Mouse (Mus musculus) spleen, postnatal 0 days (tissue): Measurements from ENCODE around the gene Gm10717. TPM values are rescaled to one million over a fixed set of nuclear protein-coding genes. Genes with fewer than 3 reads are reported as not detected.

Experiments
- polyA plus RNA-seq: library from polyadenylated mRNA; unstranded; fragments of >200 nt; fragmentation: Nextera tagmentation; extraction: Ambion mirVana; gene quantifications from 2 replicates; pipeline ENCODE4 v1.2.1, GENCODE M21; 2015

Gene Gm10717
- 0.85 and 1.2 TPM in 2 replicates for polyA plus RNA-seq

DNA sequence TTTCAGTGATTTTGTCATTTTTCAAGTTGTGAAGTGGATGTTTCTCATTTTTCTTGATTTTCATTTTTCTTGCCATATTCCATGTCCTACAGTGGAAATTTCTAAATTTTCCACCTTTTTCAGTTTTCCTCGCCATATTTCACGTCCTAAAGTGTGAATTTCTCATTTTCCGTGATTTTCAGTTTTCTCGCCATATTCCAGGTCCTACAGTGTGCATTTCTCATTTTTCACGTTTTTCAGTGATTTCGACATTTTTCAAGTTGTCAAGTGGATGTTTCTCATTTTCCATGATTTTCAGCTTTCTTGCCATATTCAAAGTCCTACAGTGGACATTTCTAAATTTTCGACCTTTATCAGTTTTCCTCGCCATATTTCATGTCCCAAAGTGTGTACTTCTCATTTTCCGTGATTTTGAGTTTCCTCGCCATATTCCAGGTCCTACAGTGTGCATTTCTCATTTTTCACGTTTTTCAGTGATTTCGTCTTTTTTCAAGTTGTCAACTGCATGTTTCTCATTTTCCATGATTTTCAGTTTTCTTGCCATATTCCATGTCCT lies at the start of gene Gm10717:
Gene Gm10717 (plus strand): TSS at position 506 of the 556 bp plus-strand sequence.

DNA sequence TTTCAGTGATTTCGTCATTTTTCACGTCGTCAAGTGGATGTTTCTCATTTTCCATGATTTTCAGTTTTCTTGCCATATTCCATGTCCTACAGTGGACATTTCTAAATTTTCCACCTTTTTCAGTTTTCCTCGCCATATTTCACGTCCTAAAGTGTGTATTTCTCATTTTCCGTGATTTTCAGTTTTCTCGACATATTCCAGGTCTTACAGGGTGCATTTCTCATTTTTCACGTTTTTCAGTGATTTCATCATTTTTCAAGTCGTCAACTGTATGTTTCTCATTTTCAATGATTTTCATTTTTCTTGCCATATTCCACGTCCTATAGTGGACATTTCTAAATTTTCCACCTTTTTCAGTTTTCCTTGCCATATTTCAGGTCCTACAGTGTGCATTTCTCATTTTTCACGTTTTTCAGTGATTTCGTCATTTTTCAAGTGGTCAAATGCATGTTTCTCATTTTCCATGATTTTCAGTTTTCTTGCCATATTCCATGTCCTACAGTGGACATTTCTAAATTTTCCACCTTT lies 24.7 kb upstream of the Gm10717 start, which contains the start of gene Gm10722:
Gene Gm10722 (plus strand): TSS at position 478 of the 528 bp plus-strand sequence.

DNA sequence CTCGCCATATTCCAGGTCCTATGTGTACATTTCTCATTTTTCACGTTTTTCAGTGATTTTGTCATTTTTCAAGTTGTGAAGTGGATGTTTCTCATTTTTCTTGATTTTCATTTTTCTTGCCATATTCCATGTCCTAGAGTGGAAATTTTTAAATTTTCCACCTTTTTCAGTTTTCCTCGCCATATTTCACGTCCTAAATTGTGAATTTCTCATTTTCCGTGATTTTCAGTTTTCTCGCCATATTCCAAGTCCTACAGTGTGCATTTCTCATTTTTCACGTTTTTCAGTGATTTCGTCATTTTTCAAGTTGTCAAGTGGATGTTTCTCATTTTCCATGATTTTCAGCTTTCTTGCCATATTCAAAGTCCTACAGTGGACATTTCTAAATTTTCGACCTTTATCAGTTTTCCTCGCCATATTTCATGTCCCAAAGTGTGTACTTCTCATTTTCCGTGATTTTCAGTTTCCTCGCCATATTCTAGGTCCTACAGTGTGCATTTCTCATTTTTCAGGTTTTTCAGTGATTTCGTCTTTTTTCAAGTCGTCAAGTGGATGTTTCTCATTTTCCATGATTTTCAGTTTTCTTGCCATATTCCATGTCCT lies 22.3 kb upstream of the Gm10717 start, which contains the start of gene Gm11168:
Gene Gm11168 (plus strand): TSS at position 553 of the 603 bp plus-strand sequence.

DNA sequence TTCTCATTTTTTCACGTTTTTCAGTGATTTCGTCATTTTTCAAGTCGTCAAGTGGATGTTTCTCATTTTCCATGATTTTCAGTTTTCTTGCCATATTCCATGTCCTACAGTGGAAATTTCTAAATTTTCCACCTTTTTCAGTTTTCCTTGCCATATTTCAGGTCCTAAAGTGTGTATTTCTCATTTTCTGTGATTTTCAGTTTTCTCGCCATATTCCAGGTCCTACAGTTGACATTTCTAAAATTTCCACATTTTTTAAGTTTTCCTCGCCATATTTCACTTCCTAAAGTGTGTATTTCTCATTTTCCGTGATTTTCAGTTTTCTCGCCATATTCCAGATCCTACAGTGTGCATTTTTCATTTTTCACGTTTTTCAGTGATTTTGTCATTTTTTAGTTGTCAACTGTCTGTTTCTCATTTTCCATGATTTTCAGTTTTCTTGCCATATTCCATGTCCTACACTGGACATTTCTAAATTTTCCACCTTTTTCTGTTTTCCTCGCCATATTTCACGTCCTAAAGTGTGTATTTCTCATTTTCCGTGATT lies 12.4 kb upstream of the Gm10717 start, which contains the start of gene Gm10721:
Gene Gm10721 (plus strand): TSS at position 408 of the 547 bp plus-strand sequence.

DNA sequence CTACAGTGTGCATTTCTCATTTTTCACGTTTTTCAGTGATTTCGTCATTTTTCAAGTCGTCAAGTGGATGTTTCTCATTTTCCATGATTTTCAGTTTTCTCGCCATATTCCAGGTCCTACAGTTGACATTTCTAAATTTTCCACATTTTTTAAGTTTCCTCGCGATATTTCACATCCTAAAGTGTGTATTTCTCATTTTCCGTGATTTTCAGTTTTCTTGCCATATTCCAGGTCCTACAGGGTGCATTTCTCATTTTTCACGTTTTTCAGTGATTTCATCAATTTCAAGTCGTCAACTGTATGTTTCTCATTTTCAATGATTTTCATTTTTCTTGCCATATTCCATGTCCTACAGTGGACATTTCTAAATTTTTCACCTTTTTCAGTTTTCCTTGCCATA lies 9.9 kb upstream of the Gm10717 start, which contains the start of gene Gm10720:
Gene Gm10720 (plus strand): TSS at position 301 of the 400 bp plus-strand sequence.

DNA sequence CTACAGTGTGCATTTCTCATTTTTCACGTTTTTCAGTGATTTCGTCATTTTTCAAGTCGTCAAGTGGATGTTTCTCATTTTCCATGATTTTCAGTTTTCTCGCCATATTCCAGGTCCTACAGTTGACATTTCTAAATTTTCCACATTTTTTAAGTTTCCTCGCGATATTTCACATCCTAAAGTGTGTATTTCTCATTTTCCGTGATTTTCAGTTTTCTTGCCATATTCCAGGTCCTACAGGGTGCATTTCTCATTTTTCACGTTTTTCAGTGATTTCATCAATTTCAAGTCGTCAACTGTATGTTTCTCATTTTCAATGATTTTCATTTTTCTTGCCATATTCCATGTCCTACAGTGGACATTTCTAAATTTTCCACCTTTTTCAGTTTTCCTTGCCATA lies 8.1 kb upstream of the Gm10717 start, which contains the start of gene Gm10719:
Gene Gm10719 (plus strand): TSS at position 301 of the 400 bp plus-strand sequence.

DNA sequence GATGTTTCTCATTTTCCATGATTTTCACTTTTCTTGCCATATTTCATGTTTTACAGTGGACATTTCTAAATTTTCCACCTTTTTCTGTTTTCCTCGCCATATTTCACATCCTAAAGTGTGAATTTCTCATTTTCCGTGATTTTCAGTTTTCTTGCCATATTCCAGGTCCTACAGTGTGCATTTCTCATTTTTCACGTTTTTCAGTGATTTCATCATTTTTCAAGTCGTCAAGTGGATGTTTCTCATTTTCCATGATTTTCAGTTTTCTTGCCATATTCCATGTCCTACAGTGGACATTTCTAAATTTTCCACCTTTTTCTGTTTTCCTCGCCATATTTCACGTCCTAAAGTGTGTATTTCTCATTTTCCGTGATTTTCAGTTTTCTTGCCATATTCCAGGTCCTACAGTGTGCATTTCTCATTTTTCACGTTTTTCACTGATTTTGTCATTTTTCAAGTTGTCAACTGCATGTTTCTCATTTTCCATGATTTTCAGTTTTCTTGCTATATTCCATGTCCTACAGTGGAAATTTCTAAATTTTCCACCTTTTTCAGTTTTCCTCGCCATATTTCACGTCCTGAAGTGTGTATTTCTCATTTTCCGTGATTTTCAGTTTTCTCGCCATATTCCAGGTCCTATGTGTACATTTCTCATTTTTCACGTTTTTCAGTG lies 1.8 kb upstream of the Gm10717 start, which contains the start of gene Gm10718:
Gene Gm10718 (plus strand): TSS at position 236 of the 673 bp plus-strand sequence.

DNA sequence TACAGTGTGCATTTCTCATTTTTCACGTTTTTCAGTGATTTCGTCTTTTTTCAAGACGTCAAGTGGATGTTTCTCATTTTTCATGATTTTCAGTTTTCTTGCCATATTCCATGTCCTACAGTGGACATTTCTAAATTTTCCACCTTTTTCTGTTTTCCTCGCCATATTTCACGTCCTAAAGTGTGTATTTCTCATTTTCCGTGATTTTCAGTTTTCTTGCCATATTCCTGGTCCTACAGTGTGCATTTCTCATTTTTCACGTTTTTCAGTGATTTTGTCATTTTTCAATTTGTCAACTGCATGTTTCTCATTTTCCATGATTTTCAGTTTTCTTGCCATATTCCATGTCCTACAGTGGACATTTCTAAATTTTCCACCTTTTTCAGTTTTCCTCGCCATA lies 9.1 kb downstream of the Gm10717 start, which contains the start of gene Gm17535:
Gene Gm17535 (plus strand): TSS at position 301 of the 400 bp plus-strand sequence.

DNA sequence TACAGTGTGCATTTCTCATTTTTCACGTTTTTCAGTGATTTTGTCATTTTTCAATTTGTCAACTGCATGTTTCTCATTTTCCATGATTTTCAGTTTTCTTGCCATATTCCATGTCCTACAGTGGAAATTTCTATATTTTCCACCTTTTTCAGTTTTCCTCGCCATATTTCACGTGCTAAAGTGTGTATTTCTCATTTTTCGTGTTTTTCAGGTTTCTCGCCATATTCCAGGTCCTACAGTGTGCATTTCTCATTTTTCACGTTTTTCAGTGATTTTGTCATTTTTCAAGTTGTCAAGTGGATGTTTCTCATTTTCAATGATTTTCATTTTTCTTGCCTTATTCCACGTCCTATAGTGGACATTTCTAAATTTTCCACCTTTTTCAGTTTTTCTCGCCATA lies 11.4 kb downstream of the Gm10717 start, which contains the start of gene Gm10715:
Gene Gm10715 (plus strand): TSS at position 301 of the 400 bp plus-strand sequence.

Other genes with a start within 250 kb of the Gm10717 start
- not detected in 2 replicates for gene Gm10722, start 24.5 kb upstream of the Gm10717 start, polyA plus RNA-seq
- gene Gm11168, start 22.1 kb upstream of the Gm10717 start, polyA plus RNA-seq, result not detected in 2 replicates
- 0.36 TPM in 1 of 2 replicates, not detected in the other for gene Gm10721, start 12.3 kb upstream of the Gm10717 start, polyA plus RNA-seq
- 0.28 TPM in 1 of 2 replicates, not detected in the other for gene Gm10720, start 9.8 kb upstream of the Gm10717 start, polyA plus RNA-seq
- gene Gm10719, start 8.0 kb upstream of the Gm10717 start, polyA plus RNA-seq, result 1.1 and 1.2 TPM in 2 replicates
- gene Gm10718, start 1.9 kb upstream of the Gm10717 start, polyA plus RNA-seq, result 1.5 TPM in 1 of 2 replicates, not detected in the other
- gene Gm17535, start 9.2 kb downstream of the Gm10717 start, polyA plus RNA-seq, result not detected in 2 replicates
- not detected in 2 replicates for gene Gm10715, start 11.5 kb downstream of the Gm10717 start, polyA plus RNA-seq